Mouse (Mus musculus): ENCODE results near the gene Vamp5.

The Vamp5 gene

GRCm38 (mm10) chr6:72380131-72380770, at the start of gene Vamp5:
TSS of gene Vamp5 (minus strand) at chr6:72380468.
- DNase-seq: peak; percentile 91

GRCm38 (mm10) chr6:72429061-72429842, 49.0 kb upstream of the Vamp5 start:
- no peak for DNase-seq

GRCm38 (mm10) chr6:72428036-72428435, 47.8 kb upstream of the Vamp5 start:
- DNase-seq: peak; percentile 84

- no peak for DNase-seq
Observed at GRCm38 (mm10) chr6:72425646-72426045, 45.4 kb upstream of the Vamp5 start.

- no peak for DNase-seq
Observed at GRCm38 (mm10) chr6:72420901-72421300, 40.6 kb upstream of the Vamp5 start.

- DNase-seq: no peak
Observed at GRCm38 (mm10) chr6:72419806-72420205, 39.5 kb upstream of the Vamp5 start.

GRCm38 (mm10) chr6:72418279-72418678, 38.0 kb upstream of the Vamp5 start:
- DNase-seq: no peak

- no peak for DNase-seq
Observed at GRCm38 (mm10) chr6:72415964-72416772, 35.9 kb upstream of the Vamp5 start.

- DNase-seq: no peak
Observed at GRCm38 (mm10) chr6:72415181-72415580, 34.9 kb upstream of the Vamp5 start.

- DNase-seq: peak; percentile 97
Observed at GRCm38 (mm10) chr6:72414076-72414756, 33.9 kb upstream of the Vamp5 start, which contains the start of gene Ggcx. TSS of gene Ggcx (plus strand) at chr6:72414308.

GRCm38 (mm10) chr6:72410518-72410917, 30.2 kb upstream of the Vamp5 start:
- no peak for DNase-seq

GRCm38 (mm10) chr6:72410003-72410402, 29.7 kb upstream of the Vamp5 start:
- DNase-seq: no peak

GRCm38 (mm10) chr6:72409567-72409966, 29.3 kb upstream of the Vamp5 start:
- peak; percentile 77 for DNase-seq

GRCm38 (mm10) chr6:72407119-72407518, 26.9 kb upstream of the Vamp5 start:
- DNase-seq: peak; percentile 90

- DNase-seq: no peak
Observed at GRCm38 (mm10) chr6:72405356-72405755, 25.1 kb upstream of the Vamp5 start.

GRCm38 (mm10) chr6:72401875-72402274, 21.6 kb upstream of the Vamp5 start:
- DNase-seq: peak; percentile 85

- DNase-seq: no peak
Observed at GRCm38 (mm10) chr6:72399967-72400366, 19.7 kb upstream of the Vamp5 start.

- DNase-seq: no peak
Observed at GRCm38 (mm10) chr6:72396837-72397251, 16.6 kb upstream of the Vamp5 start.

GRCm38 (mm10) chr6:72392341-72392740, 12.1 kb upstream of the Vamp5 start:
- DNase-seq: no peak

GRCm38 (mm10) chr6:72390795-72391521, 10.7 kb upstream of the Vamp5 start:
- peak; percentile 95 for DNase-seq

GRCm38 (mm10) chr6:72389941-72390771, 9.9 kb upstream of the Vamp5 start, which contains the start of gene Vamp8:
TSS of gene Vamp8 (minus strand) at chr6:72390703.
- peak; percentile 93 for DNase-seq

Data from kidney, postnatal 14 days (tissue).